Mouse (Mus musculus): ENCODE data around the gene Bub1.

Bub1 gene

DNA sequence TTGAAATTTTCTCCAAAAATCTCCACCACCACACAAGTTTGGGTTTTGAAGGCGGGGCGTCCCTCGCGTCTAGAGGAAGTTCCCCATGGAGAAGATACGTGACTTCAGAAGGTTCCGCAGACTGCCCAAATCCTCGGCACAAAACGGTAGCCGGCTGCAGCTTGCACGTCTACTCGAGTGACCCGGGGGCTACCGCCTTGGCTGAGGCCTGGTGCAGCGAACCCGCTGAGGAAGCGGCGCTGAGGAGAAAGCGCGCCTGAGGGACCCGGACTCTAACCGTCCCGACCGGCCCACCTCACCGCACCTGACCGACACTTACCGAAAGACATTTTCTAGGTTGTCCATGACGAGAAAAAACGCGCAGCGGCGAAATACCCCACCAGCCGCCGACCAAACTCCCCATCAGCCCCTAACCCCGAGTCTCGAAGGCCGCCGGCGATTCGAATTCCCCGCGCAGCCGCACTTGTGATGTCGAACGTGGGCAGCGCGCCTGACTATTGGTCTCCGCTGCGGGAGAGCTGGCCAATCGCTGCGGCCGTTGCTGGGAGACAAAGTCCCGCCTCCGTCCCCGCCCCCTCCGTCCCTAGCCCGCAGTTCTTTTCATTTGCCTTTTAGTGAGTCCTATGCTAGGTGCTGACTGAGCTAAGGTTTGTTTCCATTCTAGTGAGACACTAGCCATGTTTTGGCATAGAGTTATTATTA is at the start of gene Bub1:
Gene Bub1, minus strand, starts transcription at position 465 of the 702 bp plus-strand sequence.
- DNase-seq (ENCODE audit: low spot score in 2 of 2): peak; percentile 81 to 86

DNA sequence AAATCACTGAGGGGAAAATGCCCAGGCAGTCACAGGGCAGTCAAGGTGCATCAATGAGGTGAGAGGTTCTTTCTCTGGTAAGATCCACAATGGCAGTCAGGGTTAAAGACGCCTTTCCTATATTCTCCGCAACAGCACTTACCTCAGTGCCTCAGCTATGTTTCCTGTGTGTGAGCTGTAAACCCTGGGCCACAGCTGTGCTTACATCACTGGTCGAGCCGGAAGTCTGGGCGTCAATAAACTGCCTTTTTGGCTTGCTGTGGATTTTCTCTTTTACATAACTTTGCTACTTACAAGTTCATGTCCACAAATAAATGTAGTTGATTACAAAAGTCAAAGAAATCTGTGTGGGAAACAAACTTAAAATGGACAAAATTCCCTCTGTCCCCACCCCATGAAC is 49.4 kb upstream of the Bub1 start:
- DNase-seq (ENCODE audit: low spot score in 2 of 2): no peak

GRCm38 (mm10) chr2:127864381-127864780 is 32.7 kb upstream of the Bub1 start:
- no peak for DNase-seq (ENCODE audit: low spot score in 2 of 2)

DNA sequence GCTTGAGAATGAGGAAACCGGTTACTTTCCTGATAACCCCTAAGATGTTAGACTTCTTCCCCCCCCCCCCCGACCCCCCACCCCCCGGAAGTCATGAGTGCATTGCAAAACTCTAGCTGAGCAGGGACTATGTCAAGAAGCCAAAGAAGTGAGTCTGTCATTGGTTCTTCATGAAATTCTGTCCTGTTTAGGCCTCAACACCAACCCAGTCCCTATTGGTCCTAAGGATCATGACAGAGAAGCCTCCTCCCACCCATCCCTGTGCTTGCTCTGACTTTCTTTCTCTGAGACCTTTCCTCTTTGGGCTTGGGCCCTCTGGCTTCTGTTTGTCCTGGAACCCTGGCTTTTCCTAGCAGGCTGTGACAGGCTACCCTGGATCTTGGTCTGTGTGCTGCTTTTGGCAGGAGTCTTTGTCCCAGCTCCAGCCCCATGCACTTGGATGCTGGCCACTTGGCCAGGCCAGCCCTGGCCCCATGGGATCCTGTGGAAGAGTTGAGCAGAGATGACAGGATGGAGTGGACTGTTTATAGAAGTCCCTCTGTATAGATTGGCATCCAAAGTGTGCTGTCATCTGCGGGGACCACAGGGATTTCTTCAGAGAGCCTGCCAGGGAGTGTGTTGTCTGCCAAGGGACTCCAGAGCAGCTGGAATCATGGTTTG is 22.8 kb upstream of the Bub1 start:
- DNase-seq (ENCODE audit: low spot score in 2 of 2): peak in 1 of 2 experiments; percentile 7

GRCm38 (mm10) chr2:127850371-127850770 is 18.7 kb upstream of the Bub1 start:
- DNase-seq (ENCODE audit: low spot score in 2 of 2): no peak

DNA sequence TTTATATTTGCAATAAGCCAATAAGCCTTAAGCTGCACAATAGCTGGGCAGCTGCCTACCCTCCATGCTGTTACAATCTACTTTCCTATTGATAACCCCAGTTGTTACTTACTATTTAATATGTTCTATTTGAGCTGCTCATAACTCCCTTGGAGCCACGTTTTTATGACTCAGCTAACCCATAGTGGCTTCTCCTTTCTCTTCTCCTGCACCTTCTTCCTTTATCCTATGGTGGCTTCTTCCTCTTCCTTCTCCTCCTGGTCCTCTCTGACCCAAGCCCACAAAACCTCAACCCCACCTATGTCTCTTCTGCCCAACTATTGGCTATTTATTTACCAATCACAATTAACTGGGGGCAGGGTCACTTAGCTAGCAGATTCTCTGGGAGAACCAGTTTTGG is 14.9 kb upstream of the Bub1 start:
- DNase-seq (ENCODE audit: low spot score in 2 of 2): no peak

- DNase-seq (ENCODE audit: low spot score in 2 of 2): no peak
These were observed 14.3 kb upstream of the Bub1 start for GRCm38 (mm10) chr2:127846008-127846407.

DNA sequence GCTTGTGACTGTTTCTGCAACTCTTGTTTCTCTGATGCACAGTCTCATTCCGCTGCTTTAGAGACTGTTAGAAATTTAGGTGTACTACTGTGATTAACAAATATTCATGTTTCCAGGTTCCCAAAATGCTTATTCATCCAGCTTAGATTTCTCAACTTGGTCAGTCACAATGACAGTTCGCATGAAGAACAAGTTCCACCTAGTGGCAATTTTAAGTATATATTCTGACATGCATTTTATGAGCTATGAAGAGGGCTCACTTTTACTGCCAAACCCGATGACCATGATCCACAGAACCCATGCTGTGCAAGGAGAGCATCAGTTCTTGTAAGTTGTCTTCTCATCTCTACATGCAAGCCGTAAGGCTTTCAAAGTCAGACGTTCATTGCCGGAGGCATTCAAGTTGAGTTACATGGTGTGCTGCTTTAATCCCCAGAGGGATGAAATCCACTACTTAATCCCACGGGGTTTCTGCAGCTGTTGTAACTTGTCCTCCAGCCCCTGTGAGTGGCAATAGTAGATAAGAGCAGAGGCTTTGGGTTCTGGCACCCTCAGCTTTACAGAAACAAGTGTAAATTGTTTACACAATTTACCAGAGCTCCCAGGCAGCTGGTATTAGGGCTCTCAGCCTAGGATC is 13.8 kb upstream of the Bub1 start:
- no peak for DNase-seq (ENCODE audit: low spot score in 2 of 2)

DNA sequence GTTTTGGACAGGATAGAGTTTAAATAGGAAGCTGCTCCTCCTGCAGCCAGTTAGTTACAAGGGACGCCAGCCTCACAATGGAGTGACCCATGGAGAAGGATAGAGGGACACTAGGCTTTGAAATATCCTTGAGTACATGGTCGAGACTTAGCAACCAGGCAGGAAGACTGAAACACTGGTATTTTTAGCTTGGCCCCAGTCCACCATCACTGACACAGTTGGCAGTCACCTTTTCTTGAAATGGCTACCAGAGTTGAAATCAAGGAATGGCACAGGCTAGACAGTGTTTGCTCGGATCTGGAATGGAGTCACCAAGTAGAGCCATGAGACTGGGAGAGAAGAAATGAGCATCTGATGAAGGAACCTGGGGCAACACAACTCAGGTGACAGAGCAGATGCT is 10.8 kb upstream of the Bub1 start:
- DNase-seq (ENCODE audit: low spot score in 2 of 2): no peak

GRCm38 (mm10) chr2:127841402-127841801 is 9.7 kb upstream of the Bub1 start:
- no peak for DNase-seq (ENCODE audit: low spot score in 2 of 2)

DNA sequence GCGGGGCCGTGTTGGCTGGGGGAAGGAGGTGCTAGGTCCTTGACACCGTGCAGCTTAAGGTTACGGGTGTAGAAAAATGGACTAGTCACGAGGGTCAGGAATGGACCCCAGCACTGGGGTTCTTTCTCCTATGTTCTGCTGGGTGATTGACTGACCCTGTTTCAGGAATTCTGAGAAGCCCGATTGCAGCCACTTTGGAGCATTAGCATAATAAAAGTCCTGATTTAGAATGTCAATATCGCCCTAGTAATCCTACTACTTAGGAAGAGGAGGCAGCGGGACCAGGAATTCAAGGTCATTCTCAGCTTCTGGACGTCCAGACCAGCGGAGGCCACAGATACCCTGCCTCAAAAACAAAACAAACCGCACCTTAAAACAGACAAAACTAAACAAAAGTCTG is 7.8 kb upstream of the Bub1 start:
- DNase-seq (ENCODE audit: low spot score in 2 of 2): no peak

- DNase-seq (ENCODE audit: low spot score in 2 of 2): no peak
These were observed 6.9 kb upstream of the Bub1 start, which contains the start of gene Acoxl for GRCm38 (mm10) chr2:127838576-127838975. Acoxl (plus strand) TSS chr2:127838876.

DNA sequence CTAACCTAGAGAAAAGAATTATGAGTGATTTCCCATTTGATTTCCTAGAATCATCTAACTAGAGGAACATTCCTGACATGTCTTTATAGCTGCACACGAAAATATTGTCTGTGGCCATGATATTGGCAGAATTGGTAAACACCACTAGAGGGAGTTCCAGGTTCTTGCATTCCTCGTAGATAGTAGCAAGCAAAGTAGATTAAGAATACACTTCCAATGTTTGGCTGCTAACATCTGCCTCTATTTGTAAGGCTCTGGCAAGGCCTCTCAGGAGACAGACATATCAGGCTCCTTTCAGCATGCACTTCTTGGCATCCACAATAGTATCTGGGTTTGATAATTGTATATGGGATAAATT is 1.1 kb upstream of the Bub1 start:
- no peak for DNase-seq (ENCODE audit: low spot score in 2 of 2)

GRCm38 (mm10) chr2:127832103-127832832 is 603 bp upstream of the Bub1 start:
- no peak for DNase-seq (ENCODE audit: low spot score in 2 of 2)

DNA sequence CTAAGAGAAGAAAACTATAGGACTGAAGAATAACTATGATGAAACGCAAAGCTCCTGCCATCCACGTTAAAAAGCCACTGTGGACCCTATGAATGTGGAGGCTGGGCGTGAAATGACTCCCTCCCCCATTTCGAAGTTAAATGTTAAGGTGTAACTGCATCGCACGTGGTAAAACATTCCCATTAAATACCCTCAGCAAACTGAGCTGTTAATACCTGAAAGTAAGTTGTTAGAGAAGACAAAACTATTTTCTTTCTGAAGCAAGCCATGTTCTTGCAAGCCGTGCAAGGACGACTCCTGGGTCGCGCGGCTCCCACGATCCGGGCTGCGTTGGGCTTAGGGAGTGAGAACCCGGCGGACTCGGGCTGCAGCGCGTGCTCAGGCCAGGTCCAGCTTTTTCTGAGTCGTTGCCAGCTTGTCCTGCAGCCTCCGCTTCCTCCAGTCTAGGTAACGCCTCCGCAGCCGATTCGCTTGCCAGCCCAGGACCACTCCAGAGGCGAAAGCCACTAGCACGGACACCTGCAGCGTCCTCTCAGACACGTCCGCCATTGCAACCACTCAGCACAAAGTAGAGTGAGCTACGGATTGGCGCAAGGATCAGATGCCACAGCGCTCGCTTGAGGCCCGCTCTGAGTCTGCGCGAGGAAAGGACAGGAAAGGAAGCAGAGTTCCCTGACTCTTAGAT is 39.6 kb downstream of the Bub1 start, which contains the start of gene Mtln:
Gene Mtln, minus strand, starts transcription at position 570 of the 685 bp plus-strand sequence.
- peak; percentile 78 to 84 for DNase-seq (ENCODE audit: low spot score in 2 of 2)

DNA sequence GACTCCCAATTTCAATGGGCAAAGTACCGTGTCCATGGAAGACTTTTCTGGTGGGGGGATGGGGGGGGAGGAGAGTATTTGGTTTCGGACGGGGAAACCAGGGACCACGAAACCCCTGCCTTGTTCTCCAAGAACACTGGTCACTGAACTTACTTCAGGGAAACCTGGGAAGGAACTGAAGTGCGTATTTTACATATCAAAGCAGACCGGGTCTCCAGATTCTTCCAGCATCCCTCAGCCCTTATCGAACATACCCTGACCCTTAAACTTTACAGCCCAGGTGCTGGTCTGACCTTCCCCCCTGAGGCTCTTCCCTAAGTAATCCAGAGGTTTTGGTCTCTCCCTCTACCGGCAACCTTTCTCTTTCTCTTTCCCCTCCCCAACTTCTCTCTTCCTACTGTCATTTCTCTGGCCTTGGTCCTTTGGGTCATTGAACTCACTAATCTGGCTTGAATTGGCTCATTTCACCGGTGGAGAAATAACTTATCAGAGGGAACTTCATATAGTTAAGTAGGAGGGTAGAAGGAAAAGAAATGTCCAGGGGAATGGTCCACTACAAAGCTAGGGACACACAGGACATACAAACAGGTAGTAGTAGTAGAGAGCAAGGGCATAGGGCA is 41.9 kb downstream of the Bub1 start:
- no peak for DNase-seq (ENCODE audit: low spot score in 2 of 2)

- DNase-seq (ENCODE audit: low spot score in 2 of 2): no peak
These were observed 42.5 kb downstream of the Bub1 start for GRCm38 (mm10) chr2:127789138-127789537.

- peak; percentile 67 to 76 for DNase-seq (ENCODE audit: low spot score in 2 of 2)
These were observed 43.1 kb downstream of the Bub1 start, which contains the start of gene Nphp1 for GRCm38 (mm10) chr2:127788440-127789116. Nphp1 (minus strand) TSS chr2:127788897.

GRCm38 (mm10) chr2:127787226-127787625 is 44.4 kb downstream of the Bub1 start:
- DNase-seq (ENCODE audit: low spot score in 2 of 2): no peak

- DNase-seq (ENCODE audit: low spot score in 2 of 2): no peak
These were observed 53.2 kb downstream of the Bub1 start for GRCm38 (mm10) chr2:127778451-127778850.

- no peak for DNase-seq (ENCODE audit: low spot score in 2 of 2)
These were observed 56.7 kb downstream of the Bub1 start for GRCm38 (mm10) chr2:127775013-127775412.

Measured in frontal cortex, postnatal 25 days (tissue).